Mouse (Mus musculus) myocyte (in vitro differentiated cells): ENCODE data around the gene Tcirg1. TPM values are rescaled to one million over a fixed set of nuclear protein-coding genes. Genes with fewer than 3 reads are reported as not detected.

Source experiments
- H3K27me3 ChIP-seq: one replicate; pipeline ENCODE4 v1.6.1; 2011; ENCODE audit not compliant: control insufficient read depth, insufficient read depth, insufficient read length
- H3K36me3 ChIP-seq: one replicate; pipeline ENCODE4 v1.6.1; 2011; ENCODE audit not compliant: control insufficient read depth, insufficient read depth
- H3K4me2 ChIP-seq: one replicate; pipeline ENCODE4 v1.6.1; 2011; ENCODE audit warnings: low read depth, control low read depth
- H3K4me3 ChIP-seq: one replicate; pipeline ENCODE4 v1.5.1; 2011; ENCODE audit warnings: mild to moderate bottlenecking, control low read depth, moderate library complexity
- H3K79me2 ChIP-seq: one replicate; pipeline ENCODE4 v1.6.1; 2011; ENCODE audit not compliant: control insufficient read depth, insufficient read depth
- H3ac ChIP-seq: one replicate; pipeline ENCODE4 v1.6.1; 2011; ENCODE audit not compliant: control insufficient read depth, insufficient read length
- CEBPB ChIP-seq: IDR thresholded peaks from 2 replicates; pipeline ENCODE4 v1.6.1; 2011; ENCODE audit warnings: mild to moderate bottlenecking, moderate library complexity; ENCODE audit not compliant: poor library complexity, insufficient read depth, severe bottlenecking
- E2F4 ChIP-seq: IDR thresholded peaks from one replicate; pipeline ENCODE4 v1.6.1; 2011; ENCODE audit warnings: mild to moderate bottlenecking, control low read depth, moderate library complexity; ENCODE audit not compliant: insufficient read depth
- MAX ChIP-seq: IDR thresholded peaks from one replicate; pipeline ENCODE4 v1.6.1; 2011; ENCODE audit warnings: low read depth, mild to moderate bottlenecking, control low read depth
- MYOD1 ChIP-seq, 3 experiments: IDR thresholded peaks; one replicate each; pipeline ENCODE4 v1.6.1; 2011; ENCODE audit warnings: control low read depth in 2 of 3, low read depth in 2 of 3, mild to moderate bottlenecking in 2 of 3, moderate library complexity in 1 of 3; ENCODE audit not compliant: insufficient read length in 2 of 3, control insufficient read depth in 1 of 3
- MYOG ChIP-seq, 3 experiments: IDR thresholded peaks; one replicate each; pipeline ENCODE4 v1.6.1; 2011; ENCODE audit warnings: control low read depth in 2 of 3, low read depth in 2 of 3, mild to moderate bottlenecking in 2 of 3; ENCODE audit not compliant: insufficient read length in 2 of 3, control insufficient read depth in 1 of 3, insufficient read depth in 1 of 3
- POLR2A ChIP-seq: IDR thresholded peaks from one replicate; pipeline ENCODE4 v1.6.1; 2011; ENCODE audit warnings: low read depth, mild to moderate bottlenecking, control low read depth, moderate library complexity; ENCODE audit not compliant: insufficient read length
- POLR2AphosphoS2 ChIP-seq: IDR thresholded peaks from one replicate; pipeline ENCODE4 v1.6.1; 2011; ENCODE audit warnings: low read depth, control low read depth; ENCODE audit not compliant: insufficient read length
- REST ChIP-seq: IDR thresholded peaks from one replicate; pipeline ENCODE4 v1.6.1; 2011; ENCODE audit warnings: mild to moderate bottlenecking, control low read depth, moderate library complexity; ENCODE audit not compliant: insufficient read depth, insufficient read length
- SRF ChIP-seq: IDR thresholded peaks from one replicate; pipeline ENCODE4 v1.6.1; 2011; ENCODE audit warnings: low read depth; ENCODE audit not compliant: control insufficient read depth, insufficient read length
- TCF12 ChIP-seq: IDR thresholded peaks from one replicate; pipeline ENCODE4 v1.6.1; 2011; ENCODE audit warnings: mild to moderate bottlenecking, control low read depth; ENCODE audit not compliant: poor library complexity, insufficient read depth, severe bottlenecking
- TCF3 ChIP-seq: IDR thresholded peaks from one replicate; pipeline ENCODE4 v1.6.1; 2011; ENCODE audit warnings: low read depth, control low read depth; ENCODE audit not compliant: insufficient read length
- USF1 ChIP-seq: IDR thresholded peaks from one replicate; pipeline ENCODE4 v1.6.1; 2011; ENCODE audit warnings: low read depth, mild to moderate bottlenecking, control low read depth, moderate library complexity
- polyA plus RNA-seq: library from polyadenylated mRNA; unstranded; fragments of >200 nt; fragmentation: generic; extraction: Trizol; gene quantifications from one replicate; pipeline ENCODE4 v1.2.1, GENCODE M21; 2012; ENCODE audit warnings: missing spikeins

Gene Tcirg1
- polyA plus RNA-seq, 1 experiment = 50.9 TPM

DNA sequence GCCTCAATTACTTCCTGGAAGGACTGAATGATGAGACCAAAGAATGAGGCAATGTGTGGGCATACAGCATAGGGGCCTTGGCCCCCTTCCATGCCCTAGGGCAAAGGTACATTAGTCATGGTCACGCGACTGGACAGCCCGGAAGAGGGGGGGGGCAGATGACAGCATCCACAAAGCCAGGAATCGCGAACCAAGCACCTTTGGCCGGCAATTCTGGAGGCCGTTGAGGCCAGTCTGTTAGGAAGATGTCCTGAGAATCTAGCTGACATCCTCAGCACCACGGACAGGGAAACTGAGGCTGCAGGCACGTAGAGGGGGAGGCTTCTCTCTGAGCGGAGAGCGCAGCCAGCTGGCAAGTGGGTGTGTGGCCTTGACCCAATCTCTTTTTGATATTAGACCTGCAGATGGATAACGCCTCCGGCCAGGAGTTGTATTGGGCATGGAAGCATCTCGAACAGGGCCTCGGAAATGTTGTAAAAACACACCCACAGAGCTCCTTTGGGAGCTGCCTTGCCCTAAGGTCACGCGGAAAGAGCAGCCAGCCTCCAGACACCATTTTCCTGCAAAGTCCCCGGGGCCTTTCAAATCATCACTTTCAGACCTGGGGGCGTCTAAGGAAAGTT lies 56.0 kb downstream of the Tcirg1 start:
- Histone ChIP-seq H3K36me3 (no peaks in the 10 kb centered on the region), H3ac (peak overlapping the region; percentile 97)
- no peak for TF ChIP-seq POLR2A
- TF ChIP-seq REST = peak; percentile 90
- TF ChIP-seq MYOG (IDR thresholded peaks at IDR 0.05; ENCODE audit: control insufficient read depth in 1 of 3, insufficient read depth in 1 of 3, insufficient read length in 2 of 3, low read depth in 2 of 3) = no peak
- TF ChIP-seq TCF12 = no peak
- TF ChIP-seq SRF = no peak

DNA sequence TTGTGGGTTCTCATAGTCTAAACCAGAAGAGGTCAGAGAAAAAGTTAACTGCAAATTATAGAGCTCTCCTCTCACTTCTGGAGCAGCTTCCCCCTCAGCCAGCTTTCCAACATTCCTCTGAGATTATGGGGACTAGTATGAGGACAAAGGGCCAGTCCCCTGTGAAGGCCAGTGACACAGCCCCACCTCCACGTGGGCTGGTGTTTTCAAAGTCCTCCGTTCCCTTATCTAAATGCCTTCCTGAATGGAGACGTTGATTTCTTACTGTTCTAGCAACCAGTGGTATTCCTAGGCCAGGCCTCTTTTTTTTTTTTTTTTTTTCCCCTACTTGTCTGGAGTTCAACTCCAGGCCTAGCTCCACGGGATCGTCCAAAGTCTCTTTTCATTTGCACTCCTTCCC lies 56.9 kb downstream of the Tcirg1 start:
- no peak overlapping the region for H3K4me2 ChIP-seq
- no peaks in the 10 kb centered on the region for H3K36me3 ChIP-seq
- peaks cover 28% of the 10 kb centered on the region for H3K79me2 ChIP-seq
- no peak overlapping the region for H3ac ChIP-seq
- no peak overlapping the region for H3K4me3 ChIP-seq
- no peaks in the 10 kb centered on the region for H3K27me3 ChIP-seq
- no peak for TF ChIP-seq SRF
- TF ChIP-seq CEBPB = no peak
- TF ChIP-seq POLR2A = no peak
- no peak for TF ChIP-seq POLR2AphosphoS2
- TF ChIP-seq MYOG (IDR thresholded peaks at IDR 0.05; ENCODE audit: control insufficient read depth in 1 of 3, insufficient read depth in 1 of 3, insufficient read length in 2 of 3, low read depth in 2 of 3) = no peak
- no peak for TF ChIP-seq MAX
- no peak for TF ChIP-seq TCF3
- no peak for TF ChIP-seq MYOD1 (IDR thresholded peaks at IDR 0.05; ENCODE audit: control insufficient read depth in 1 of 3, insufficient read length in 2 of 3, low read depth in 2 of 3)
- TF ChIP-seq USF1 = no peak
- TF ChIP-seq TCF12 = no peak
- TF ChIP-seq E2F4 = no peak
- no peak for TF ChIP-seq REST

More for the DNA sequence above, 56.0 kb downstream of the Tcirg1 start:
- Histone ChIP-seq H3K79me2 (peaks cover 37% of the 10 kb centered on the region), H3K27me3 (no peaks in the 10 kb centered on the region), H3K4me3 (peak overlapping the region; percentile 75), H3K4me2 (peak overlapping the region; percentile 85)

DNA sequence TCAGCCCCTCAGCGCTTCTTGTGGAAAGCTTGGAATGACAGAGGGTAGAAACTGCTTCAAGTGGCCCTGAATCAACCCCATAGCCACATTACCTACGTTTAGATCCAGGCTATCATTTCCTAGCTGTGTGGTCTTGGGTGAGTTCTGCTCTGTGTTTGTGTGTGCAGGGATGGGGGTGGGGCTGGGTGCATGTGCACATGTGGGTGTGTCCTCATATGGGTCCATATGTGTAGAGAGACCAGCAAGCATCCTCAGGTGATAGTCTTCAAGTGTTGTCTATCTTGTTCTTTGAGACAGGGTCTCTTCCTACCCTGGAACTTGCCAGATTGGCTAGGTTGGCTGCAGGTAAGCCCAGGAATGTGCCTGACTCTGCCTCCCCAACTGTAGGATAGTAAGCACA lies 57.7 kb downstream of the Tcirg1 start:
- no peak overlapping the region for H3K4me3 ChIP-seq
- no peaks in the 10 kb centered on the region for H3K36me3 ChIP-seq
- H3K79me2 ChIP-seq = peaks cover 20% of the 10 kb centered on the region
- no peak for TF ChIP-seq MYOG (IDR thresholded peaks at IDR 0.05; ENCODE audit: control insufficient read depth in 1 of 3, insufficient read depth in 1 of 3, insufficient read length in 2 of 3, low read depth in 2 of 3)
- no peak for TF ChIP-seq SRF
- no peak for TF ChIP-seq MYOD1 (IDR thresholded peaks at IDR 0.05; ENCODE audit: control insufficient read depth in 1 of 3, insufficient read length in 2 of 3, low read depth in 2 of 3)
- no peak for TF ChIP-seq E2F4
- H3K4me2 ChIP-seq = no peak overlapping the region
- no peak overlapping the region for H3ac ChIP-seq
- no peaks in the 10 kb centered on the region for H3K27me3 ChIP-seq

DNA sequence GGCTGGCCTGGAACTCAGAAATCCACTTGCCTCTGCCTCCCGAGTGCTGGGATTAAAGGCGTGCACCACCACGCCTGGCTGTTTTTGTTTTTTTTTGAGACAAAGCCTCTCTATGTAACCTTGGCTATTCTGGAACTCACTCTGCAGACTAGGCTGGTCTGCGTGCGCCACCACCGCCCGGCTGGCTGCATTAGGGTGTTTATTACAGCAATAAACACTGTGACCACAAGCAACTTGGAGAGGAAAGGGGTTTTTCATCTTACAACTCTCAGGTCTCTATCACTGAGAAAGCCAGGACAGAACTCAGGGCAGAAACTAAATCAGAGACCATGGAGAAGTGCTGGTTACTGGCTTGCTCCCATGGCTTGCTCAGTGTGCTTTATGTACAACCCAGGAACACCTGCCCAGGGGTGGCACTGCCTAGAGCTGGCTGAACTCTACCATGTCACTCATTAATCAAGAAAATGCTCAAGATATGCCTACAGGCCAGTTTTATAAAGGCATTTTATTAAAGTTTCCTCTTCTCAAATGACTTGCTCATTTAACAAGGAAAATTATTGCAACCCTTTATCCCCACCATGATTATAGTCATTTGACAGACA lies 58.6 kb downstream of the Tcirg1 start:
- Histone ChIP-seq H3K79me2 (peaks cover 10% of the 10 kb centered on the region), H3K4me3 (no peak overlapping the region), H3K4me2 (no peak overlapping the region), H3ac (no peak overlapping the region), H3K36me3 (no peaks in the 10 kb centered on the region), H3K27me3 (no peaks in the 10 kb centered on the region)
- TF ChIP-seq USF1 (no peak), TCF12 (no peak), MYOD1 (IDR thresholded peaks at IDR 0.05; ENCODE audit: control insufficient read depth in 1 of 3, insufficient read length in 2 of 3, low read depth in 2 of 3) (no peak), SRF (no peak), TCF3 (no peak)

DNA sequence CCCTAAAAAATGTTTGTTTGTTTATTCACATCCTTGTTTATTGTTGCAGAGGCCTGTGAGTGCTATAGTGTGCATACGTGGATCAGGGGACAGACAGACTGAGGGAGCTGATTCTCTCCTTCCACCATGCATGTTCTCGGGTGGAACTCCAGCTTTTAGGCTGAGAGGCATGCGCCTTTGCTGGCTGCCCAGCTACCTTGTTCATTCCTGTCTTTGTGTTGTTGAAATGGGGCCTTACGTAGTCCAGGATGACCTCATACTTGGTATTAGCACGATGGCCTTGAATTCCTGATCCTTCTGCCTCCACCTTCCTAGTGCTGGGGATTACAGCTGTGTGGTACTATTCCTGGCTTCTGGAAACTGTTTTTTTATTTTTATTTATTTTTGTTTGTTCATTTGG lies 59.2 kb downstream of the Tcirg1 start:
- H3K36me3 ChIP-seq = no peaks in the 10 kb centered on the region
- peaks cover 4% of the 10 kb centered on the region for H3K79me2 ChIP-seq
- no peak overlapping the region for H3K4me3 ChIP-seq
- no peak for TF ChIP-seq POLR2A
- TF ChIP-seq MYOD1 (IDR thresholded peaks at IDR 0.05; ENCODE audit: control insufficient read depth in 1 of 3, insufficient read length in 2 of 3, low read depth in 2 of 3) = no peak
- no peak overlapping the region for H3K4me2 ChIP-seq
- H3K27me3 ChIP-seq = no peaks in the 10 kb centered on the region
- H3ac ChIP-seq = no peak overlapping the region
